Mouse (Mus musculus): ENCODE measurements around the gene Tmem117. TPM values are rescaled to one million over a fixed set of nuclear protein-coding genes. Genes with fewer than 3 reads are reported as not detected.

Gene Tmem117
- polyA plus RNA-seq, 1 experiment: 1.1 TPM

- no peak for DNase-seq (ENCODE audit: low spot score)
Observed at GRCm38 (mm10) chr15:95144131-95144530, 515.1 kb downstream of the Tmem117 start.

- no peak for DNase-seq (ENCODE audit: low spot score)
Observed at GRCm38 (mm10) chr15:95145118-95145517, 516.1 kb downstream of the Tmem117 start.

Other genes with a start within 250 kb of the Tmem117 start
- 1.3 and 1.6 TPM in 2 replicates for gene Adamts20, start 163.8 kb upstream of the Tmem117 start, polyA plus RNA-seq (2012; rRNA removed)
- gene Pus7l, start 85.7 kb upstream of the Tmem117 start, polyA plus RNA-seq (2012; rRNA removed): 4.2 and 5.0 TPM in 2 replicates
- 13.6 and 14.2 TPM in 2 replicates for gene Irak4, start 85.6 kb upstream of the Tmem117 start, polyA plus RNA-seq (2012; rRNA removed)
- 83.6 and 92.9 TPM in 2 replicates for gene Twf1, start 39.3 kb upstream of the Tmem117 start, polyA plus RNA-seq (2012; rRNA removed)

Data from urinary bladder, adult 2 months (tissue).